Mouse (Mus musculus): ENCODE measurements around the gene Sde2.

DNA sequence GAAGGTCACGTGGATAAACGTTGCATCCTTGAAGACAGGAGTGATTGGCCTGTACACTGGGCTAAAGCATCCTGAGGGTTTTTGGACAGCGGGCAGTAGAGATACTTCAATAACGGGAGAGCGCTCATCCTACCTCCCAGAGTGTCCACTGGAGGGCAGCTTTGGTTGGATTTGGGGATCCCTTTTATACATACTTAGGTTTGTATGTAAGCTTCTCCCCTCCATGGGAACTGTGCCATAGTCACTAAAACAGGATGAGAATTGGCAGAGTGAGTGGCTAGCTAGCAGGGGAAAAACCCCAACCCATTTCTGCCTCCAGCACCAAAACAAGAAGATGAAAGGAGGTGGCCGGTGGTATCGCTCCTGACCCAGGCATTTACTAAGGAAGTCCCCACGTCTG is 60.2 kb downstream of the Sde2 start:
- TF ChIP-seq CTCF (IDR thresholded peaks at IDR 0.05; ENCODE audit: borderline replicate concordance, control insufficient read depth, extremely low read depth, insufficient read depth, low read length, poor library complexity) (no peak), POLR2A (IDR thresholded peaks at IDR 0.05; ENCODE audit: control insufficient read depth, extremely low read depth, insufficient read depth, low read length, poor library complexity) (no peak)
